Mouse (Mus musculus) adrenal gland, postnatal 25 days (tissue): Measurements from ENCODE around the gene Gm5678. TPM values are rescaled to one million over a fixed set of nuclear protein-coding genes. Genes with fewer than 3 reads are reported as not detected.

ENCODE experiments used
- DNase-seq: peaks from one replicate; pipeline ENCODE4 v3.0.0; 2021; ENCODE audit warnings: mixed read lengths
- long read RNA-seq: library from polyadenylated mRNA; stranded (forward); transcript quantifications from one replicate; pipeline ENCODE4 v2.0.0, GENCODE M21; 2021
- total RNA-seq: library from RNA; stranded (reverse); gene quantifications from 2 replicates; pipeline ENCODE4 v1.2.3, GENCODE M21; 2021

Gm5678 gene
- total RNA-seq = 4.6 and 6.9 TPM in 2 replicates
- long read RNA-seq = 0 reads

- no peak for DNase-seq
These were observed at the start of gene Gm5678 for GRCm38 (mm10) chr16:93627761-93628400. Gene Gm5678, plus strand, starts transcription at chr16:93628097.

- no peak for DNase-seq
These were observed 49.4 kb upstream of the Gm5678 start for GRCm38 (mm10) chr16:93578346-93579005.

DNA sequence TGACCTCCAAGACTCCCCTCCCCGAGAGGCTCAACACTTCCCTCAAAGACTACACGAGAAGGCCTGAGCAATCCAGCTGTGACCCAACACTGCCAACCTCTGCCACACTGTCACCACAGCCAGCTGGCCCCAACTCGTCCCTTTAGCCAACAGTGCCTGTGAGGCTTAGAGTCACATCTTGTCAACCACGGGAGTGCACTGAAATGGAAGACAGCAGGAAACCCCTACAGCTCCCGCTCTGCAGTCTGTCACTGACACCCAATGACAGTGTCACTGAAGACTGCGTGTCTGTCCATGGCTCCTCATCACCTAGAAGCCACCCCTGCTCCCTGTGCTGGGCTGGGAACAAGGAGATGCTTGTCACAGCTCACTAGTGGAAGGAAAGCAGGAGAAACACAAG lies 46.8 kb upstream of the Gm5678 start:
- no peak for DNase-seq

DNA sequence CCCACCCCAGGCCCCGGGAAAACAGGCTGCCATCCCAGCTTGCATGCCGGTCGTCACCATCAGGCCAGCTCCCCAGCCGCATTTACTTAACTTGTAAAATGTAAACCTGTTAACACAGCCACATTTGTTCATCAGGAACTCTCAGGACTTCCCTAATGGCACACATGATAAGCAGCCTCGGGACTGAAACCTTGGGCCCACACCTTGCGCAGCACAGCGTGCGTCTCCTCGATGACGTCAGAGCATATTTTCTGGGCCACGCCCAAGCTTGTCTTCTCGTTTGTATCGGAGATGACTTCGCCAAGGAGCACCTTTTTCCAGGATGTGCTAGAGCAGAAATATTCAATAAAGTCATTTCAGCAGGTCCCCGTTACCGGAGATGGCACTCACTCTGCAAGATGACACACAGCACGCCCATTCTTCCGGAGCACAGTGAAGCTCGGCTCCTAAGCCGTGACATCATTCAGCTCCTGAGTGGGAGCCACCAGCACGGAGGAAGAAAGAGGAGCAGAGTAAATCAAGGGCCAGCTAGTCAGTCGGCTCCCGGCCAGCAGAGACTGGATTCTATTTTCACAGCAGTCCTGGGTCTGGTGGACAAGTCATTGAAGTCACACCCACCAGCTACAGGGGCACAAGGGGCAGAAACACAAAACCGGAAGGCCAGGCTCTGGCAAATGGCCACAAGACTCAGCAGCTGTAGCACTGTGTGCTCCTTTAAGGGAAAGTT lies 42.8 kb upstream of the Gm5678 start:
- DNase-seq = no peak

DNA sequence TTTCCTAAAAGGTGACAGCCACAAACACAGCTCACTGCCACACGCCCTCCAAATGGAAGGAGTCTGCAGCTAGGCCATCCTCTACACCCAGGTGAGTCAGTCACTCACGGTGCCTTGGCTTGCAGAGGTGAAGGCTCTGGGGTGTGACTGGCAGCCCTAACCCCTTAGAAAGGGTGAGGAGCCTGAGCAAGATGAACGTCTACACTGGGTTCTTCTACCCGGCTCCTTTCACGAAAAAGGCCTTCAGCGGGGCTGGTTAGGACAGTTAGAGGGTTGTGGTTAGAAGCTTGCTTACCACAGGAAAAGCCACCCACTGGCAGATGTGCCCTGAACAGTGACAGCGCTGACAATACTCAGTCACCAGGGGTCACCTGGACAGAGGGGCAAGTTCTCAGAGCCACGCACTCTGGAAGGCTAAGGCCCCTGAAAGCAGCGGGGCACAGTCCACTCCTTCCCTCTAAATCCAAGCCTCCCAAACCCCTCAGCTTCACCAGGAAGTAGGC lies 42.1 kb upstream of the Gm5678 start:
- no peak for DNase-seq

GRCm38 (mm10) chr16:93586382-93586781 lies 41.5 kb upstream of the Gm5678 start:
- DNase-seq = no peak

GRCm38 (mm10) chr16:93588281-93588680 lies 39.6 kb upstream of the Gm5678 start:
- DNase-seq = no peak

DNA sequence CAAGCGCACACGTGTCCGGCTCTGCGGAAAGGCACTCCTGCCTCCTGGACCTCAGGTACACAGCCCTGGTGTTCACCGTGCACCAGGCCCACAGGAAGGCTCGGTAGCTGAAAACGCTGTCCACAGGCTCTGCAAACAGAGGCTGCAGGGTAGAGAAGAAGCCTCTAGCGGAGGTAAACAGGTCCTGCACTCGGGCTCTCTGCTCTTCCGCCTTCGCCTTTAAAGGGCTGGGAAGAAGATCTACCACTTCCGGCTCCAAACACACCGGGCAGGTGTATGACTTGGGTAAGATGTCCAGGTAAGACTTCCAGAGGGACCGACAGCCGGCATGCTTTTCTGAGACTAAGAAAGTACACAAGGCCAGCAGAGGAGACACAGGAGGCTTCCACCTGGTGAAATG lies 37.0 kb upstream of the Gm5678 start:
- DNase-seq = no peak

DNA sequence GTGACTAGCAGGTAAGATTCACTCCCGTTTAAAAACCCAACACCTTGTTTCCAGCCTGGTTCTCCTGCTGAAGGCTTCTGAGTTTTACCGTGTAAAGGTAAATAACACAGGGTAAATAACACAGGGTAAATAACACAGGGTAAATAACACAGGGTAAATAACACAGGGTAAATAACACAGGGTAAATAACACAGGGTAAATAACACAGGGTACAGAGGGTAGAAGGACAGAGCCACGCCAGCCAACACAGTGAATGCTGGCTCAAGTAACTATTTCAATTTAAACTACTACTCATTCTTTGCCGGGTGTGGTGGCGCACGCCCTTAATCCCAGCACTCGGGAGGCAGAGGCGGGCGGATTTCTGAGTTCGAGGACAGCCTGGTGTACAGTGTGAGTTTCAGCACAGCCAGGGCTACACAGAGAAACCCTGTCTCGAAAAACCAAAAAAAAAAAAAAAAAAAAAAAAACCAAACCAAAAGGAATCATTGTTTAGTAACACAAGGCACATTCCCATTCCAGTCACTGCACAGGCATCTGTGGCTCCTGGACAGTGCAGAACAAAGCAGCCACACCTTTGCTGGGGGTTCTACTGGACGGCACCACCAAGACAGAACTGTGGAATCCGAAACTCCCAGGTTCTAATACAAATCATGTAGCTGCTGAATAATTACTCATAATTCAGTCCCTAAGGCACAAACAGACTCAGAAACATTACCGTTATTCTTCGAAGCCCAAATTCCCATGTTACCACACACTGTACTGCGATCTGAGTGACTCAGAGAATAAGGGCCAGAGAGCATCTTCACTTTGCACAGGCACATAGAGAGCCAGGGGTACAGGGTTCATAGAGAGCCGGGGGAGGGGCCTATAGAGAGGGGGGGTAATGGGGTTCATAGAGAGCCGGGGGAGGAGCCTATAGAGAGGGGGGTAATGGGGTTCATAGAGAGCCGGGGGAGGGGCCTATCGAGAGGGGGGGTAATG lies 36.2 kb upstream of the Gm5678 start:
- no peak for DNase-seq

- DNase-seq = no peak
These were observed 35.2 kb upstream of the Gm5678 start for GRCm38 (mm10) chr16:93592711-93593110.

DNA sequence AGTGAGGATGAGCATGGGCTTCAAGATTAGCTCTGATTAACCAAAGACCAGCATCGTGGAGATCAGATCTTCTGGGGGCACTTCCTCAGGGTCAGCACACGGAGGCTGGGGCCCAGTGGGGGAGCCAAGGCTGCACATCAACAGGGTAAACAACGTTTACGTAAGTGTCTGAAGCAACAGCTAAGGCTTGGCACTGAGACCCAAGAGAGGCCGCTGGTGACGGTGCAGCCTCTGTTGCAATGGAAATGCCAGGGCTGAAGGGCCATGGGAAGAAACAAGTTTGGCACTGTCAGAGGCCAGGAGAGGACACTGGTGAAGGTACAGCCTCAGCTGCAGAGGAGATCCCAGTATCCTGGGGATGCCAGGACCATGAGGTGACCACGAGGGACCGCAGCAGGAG lies 34.5 kb upstream of the Gm5678 start:
- peak; percentile 31 for DNase-seq

DNA sequence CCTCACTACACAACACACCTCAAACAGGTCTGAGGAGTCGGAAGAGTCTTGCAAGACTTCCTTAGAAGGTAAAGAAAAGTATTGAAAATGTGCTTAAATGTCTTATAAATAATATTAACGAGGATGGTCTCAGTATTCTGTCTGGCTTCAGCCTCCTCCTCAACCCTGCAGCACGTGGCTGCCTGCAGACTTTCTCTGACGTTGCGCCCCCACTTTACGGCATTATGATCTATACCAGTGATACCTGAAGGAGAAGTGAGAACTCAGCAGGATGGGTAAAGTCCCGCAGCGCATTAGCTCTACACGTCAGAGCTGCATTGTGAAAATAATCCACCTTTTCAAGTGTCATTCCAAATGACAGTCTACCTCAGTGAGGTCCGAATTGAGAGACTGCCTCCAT lies 33.4 kb upstream of the Gm5678 start:
- DNase-seq = no peak

GRCm38 (mm10) chr16:93595766-93596165 lies 32.1 kb upstream of the Gm5678 start:
- DNase-seq = no peak

DNA sequence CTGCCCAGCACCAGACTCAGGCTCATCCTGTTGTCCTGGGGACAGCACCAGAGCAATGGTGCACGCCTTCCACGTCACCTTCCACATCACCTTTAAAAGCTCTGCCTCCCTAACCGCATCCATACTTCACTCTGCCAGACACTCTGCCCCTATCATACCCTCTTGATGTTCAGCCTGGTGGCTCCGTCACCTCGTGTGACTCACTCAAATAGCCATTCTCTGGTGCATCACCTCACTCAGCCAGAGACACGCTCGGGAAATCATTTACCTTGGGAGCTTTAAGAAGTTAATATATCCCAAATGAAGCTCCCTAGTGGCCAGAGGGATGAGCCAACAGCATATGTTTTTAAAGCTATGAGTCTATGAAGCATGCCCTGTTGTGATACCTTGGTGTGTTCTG lies 31.1 kb upstream of the Gm5678 start:
- DNase-seq = no peak

- no peak for DNase-seq
These were observed 30.3 kb upstream of the Gm5678 start for GRCm38 (mm10) chr16:93597551-93597950.

DNA sequence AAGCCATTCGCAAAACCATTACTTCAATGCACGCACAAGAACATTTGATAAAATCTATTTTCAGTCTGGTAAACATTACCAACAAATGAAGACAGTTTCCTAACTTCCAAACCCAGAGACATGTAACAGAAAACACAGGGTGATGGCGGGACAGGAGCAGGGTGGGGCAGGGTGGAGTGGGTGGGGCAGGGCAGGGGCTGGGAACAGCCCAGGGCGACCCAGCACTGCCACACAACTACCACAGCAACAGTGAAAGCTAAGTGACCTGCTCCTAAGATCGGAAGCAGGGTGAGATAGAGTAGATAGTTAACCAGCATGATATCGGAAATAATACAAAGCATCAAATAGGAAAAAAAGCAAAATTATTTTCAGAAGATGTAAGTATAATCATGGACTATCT lies 28.4 kb upstream of the Gm5678 start:
- no peak for DNase-seq

GRCm38 (mm10) chr16:93603439-93604212 lies 24.3 kb upstream of the Gm5678 start, which contains the start of gene Setd4:
Gene Setd4, minus strand, starts transcription at chr16:93604063.
- peak; percentile 96 for DNase-seq

DNA sequence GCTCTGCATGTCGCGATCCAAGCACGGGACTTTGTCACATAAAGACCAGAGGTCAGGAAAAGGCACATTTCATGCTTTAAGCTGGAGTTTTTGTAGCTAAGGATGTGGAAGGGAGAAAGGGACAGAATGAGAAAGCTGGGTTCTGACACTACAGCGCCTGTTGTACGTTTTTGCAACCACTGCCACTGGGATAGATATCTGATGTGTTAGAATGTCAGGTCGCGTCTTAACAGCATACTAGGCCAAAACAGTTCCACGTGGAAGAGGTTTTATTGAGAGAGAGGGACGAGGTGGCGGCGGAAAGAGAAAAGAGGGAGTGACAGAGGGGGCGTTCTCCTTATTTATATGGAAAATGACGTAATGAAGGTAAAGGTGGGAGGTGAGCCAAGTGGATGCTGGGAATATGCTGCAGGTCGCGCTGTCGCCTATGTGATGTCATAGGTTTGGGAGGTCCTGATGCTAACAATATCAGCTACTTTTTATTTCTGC lies 23.4 kb upstream of the Gm5678 start:
- DNase-seq = no peak

- DNase-seq = no peak
These were observed 22.3 kb upstream of the Gm5678 start, which contains the start of gene Cbr1 for GRCm38 (mm10) chr16:93605553-93605952. Gene Cbr1, plus strand, starts transcription at chr16:93605853.

GRCm38 (mm10) chr16:93606146-93606545 lies 21.8 kb upstream of the Gm5678 start:
- DNase-seq = no peak

- peak; percentile 85 for DNase-seq
These were observed 20.2 kb upstream of the Gm5678 start for GRCm38 (mm10) chr16:93607669-93608101.
